Mouse (Mus musculus): ENCODE data around the gene Stat5a. TPM values are rescaled to one million over a fixed set of nuclear protein-coding genes. Genes with fewer than 3 reads are reported as not detected.

Stat5a gene
- total RNA-seq, 2 experiments from 2014 or later: 4.8 to 6.5 TPM

DNA sequence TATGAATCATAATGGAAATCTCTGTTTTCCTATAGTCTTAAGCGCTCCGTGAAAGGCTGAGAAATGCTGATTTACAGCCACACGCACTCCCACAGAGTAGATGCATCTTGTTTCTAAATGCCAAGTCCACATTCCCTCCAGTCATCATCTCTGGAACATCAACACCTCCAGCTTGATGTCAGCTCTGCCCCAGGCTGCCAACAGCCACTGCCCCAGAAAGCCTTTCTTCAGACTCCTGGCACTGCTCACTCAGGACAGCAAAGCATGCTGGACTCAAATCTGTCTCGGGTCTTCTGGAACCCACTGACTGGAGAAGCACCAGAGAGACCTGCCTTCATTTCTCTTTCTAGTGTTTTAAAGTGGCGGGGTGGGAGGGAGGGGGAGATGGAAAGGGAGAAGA is 33.3 kb downstream of the Stat5a start:
- no peak for ATAC-seq (replicated peaks; ENCODE audit: low FRiP score, poor library complexity, severe bottlenecking)

DNA sequence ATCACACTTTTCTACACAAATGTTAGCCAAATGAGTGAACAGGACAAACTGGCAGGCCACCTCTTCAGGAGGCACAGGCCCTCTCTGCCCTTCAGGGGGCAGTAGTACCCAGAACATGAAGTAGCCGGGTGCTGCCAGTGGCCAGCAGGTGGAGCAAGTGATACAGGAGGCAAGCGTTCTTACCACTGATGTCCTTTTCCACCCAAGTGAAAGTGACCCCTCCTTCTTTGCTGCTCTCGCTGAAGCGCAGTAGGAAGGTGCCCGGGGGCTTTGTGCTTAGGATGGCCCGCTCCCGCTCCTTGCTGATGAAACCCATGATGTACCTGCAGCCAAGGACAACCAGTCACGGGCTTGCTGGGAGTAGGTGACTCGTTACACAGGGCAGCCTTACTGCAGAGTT is 34.3 kb downstream of the Stat5a start:
- ATAC-seq (replicated peaks; ENCODE audit: low FRiP score, poor library complexity, severe bottlenecking): peak; percentile 93

DNA sequence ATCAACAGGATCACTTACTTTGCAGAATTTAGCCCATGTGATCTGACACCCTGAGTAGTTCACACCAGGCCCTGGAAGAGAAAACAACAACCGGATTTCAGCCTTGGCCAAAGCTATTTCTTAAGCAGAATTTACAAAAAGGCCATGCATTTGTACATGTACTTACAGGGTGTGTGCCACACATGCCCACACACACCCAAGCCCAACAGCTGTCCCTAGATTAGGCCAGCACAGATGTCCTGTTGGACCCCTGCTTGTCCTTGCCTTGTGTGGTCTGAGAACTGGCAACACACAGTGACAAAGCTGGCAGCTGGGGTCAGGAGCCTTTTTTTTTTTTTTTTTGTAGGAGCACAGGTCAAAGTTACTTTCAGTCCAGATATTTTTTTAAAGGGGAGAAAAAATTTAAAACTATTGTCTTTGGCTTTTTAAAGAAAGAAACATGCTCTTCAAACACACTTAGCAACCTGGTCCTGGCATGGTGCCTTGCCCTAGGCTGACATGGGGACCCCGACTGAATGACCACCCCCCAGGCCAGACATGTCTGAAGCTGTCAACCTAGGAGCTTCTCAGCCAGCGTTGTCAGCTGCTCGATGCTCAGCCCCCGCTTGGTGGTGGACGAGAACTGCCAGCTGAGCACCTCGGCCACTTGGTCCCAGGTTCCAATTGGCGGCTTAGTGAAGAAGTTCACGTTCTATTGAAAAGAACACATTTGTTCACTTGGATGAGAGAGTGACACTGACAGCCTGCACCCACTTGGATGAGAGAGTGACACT is 35.2 kb downstream of the Stat5a start:
- no peak for ATAC-seq (replicated peaks; ENCODE audit: low FRiP score, poor library complexity, severe bottlenecking)

DNA sequence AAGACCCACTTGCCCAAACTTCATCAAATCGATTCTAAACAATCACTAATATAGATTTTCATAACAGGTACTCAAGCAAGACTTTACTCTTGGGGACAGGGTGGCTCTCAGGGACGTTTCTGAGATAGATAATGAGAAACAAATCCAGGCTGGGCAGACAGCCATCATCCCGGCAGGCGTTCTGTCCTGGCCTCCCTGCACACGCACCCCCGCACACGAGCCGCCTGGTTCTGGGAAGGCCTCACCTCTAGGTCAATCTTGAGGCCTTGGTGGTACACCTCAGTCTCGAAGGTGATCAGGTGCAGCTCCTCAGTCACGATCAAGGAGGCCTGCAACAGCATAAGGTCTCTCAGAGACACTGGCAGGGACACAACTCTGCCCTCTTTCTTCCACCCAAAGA is 36.9 kb downstream of the Stat5a start:
- no peak for ATAC-seq (replicated peaks; ENCODE audit: low FRiP score, poor library complexity, severe bottlenecking)

DNA sequence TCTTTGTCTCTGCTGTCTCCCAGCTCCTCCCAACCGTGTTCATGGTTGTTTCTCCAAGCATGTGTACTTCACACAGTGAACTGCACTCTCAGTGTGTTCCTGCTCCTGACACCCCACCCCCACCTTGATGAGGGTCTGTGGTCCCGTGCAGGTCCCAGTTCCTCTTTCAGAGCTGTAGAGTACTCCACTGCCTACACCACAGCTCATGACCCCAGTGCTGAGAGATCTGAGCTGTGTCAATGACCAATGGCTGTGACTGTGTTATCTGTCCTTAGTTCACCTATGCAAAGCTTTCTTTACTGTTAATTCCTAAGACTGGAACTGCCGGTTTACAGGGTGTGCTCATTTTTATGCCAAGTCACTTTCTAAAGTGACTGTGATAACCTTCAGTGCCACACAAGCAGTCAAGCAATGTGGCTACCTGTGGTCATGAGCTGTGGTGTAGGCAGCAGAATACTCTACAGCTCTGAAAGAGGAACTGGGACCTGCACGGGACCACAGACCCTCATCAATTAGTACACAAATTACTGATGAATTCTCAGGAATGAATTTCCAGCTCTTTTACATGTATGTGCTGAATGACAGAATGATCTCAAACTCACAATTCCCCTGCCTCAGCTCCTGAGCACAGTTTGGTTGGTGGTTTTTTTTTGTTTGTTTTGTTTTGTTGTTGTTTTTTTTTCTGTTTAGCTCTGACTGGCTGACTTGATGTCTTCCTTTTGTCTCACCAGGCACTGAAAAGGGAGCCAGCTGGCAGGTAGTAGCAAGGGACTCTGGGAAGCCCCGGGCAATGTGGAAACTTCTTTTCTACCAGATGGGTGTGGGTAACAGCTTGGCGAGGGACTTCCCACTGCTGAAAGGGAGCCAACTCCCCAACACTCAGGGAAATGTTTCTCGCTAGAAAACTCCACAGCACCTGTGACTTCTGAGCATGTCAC is 38.4 kb downstream of the Stat5a start:
- no peak for ATAC-seq (replicated peaks; ENCODE audit: low FRiP score, poor library complexity, severe bottlenecking)

DNA sequence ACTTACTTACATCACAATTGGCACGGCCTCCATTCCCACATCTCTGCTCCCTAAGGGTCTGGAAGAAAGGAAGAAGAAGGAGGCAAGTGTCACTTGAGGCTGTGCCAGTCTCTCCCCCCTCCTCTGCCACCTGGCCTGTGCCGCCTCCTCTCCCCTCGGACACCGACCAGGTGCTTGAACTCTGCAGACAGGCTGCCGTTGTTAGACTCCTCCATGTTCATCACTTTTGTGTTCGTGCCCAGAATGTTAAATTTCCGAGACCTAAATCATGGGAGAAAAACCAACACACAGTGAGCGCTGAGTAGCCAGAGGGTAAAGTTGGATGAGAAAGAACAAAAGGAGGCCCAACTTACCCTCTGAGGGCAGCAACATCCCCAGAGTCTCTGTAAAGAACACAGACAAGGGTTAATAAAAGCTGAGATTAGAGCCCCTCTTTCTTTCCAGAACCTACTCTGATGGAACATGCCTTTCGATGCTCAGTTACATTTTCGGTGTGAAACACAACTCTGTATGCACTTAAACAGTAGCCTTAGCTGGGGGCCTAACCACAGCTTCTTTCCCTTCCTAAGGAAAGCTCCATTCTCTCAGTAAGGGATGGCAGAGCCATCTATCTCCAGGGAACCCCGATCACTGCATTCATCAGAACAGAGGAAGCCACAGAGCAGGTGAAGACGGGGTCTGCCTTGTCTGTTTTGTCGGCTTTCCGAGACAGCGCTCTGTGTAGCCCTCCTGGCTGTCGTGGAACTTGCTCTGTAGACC is 39.5 kb downstream of the Stat5a start:
- no peak for ATAC-seq (replicated peaks; ENCODE audit: low FRiP score, poor library complexity, severe bottlenecking)

DNA sequence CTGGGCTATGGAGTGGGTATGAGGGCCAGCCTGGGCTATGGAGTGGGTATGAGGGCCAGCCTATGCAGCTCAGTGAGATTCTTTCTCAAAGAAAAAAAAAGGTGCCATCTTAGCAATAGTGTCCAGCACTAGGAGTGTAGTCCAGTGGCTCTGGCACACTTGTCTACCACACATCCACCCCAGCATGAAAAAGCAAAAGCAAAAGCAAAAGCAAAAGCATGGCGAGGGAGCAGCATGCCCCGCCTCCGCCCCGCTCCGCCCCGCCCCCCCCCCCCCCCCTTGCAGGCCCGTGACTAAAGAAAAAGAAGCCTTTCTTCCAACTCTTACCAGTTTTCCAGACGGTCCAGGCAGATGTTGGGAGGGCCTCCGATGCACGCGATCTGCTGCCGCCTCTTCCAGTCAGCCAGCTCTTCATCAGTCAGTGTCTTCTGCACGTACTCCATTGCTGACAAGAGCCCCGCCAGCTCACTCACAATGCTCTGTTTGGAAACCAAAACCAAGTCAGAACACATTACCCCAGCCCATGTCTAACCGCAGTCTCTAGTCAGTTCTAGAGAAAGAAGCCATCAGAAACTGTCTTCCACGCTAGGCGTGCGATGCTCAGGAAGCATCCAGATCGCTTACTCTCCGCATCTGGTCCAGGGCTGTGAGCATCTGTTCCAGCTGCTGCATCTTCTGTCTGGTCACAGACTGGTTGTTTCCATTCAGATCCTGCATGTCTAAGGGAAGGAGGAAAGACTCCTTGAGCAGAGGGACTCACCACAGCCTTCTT is 45.6 kb downstream of the Stat5a start:
- ATAC-seq (replicated peaks; ENCODE audit: low FRiP score, poor library complexity, severe bottlenecking): peak; percentile 42; the same call in 1 of the 2 replicates

DNA sequence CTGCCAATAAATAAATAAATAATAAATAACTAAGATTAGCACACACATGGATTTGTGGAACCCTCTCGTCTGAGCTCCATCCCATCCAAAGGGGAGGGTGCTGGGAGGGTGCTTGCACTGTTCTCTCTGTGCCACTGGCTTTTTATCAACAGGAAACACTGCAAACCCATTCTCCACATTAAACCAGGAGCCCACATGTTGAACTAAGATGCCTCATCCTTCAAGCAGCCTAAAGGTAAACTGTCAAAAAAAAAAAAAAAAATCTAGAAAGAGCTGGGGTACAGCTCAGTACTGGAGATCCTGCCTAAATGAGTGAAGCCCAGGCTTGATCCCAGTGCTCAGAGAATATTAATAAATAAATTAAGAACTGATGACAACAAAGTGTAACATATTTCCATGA is 46.8 kb downstream of the Stat5a start:
- no peak for ATAC-seq (replicated peaks; ENCODE audit: low FRiP score, poor library complexity, severe bottlenecking)

DNA sequence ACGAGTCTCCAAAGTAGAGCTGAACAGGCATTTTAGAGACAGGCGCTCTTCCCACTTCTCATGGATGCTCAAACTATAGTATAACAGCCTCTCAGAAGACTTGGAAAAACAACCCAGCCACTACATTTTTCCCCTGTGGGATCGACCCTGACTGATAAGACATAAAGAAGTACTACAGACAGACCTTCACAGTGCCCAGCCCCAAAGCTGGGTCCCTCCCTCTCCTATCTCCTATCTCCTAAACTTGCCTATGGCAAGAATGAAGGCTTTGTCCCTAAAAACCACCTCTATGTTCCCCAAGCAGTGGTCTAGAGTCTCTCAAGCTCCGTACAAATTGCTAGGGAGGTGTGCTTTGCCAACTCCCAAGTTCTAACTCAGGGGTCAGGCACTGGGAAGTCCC is 47.7 kb downstream of the Stat5a start:
- ATAC-seq (replicated peaks; ENCODE audit: low FRiP score, poor library complexity, severe bottlenecking): no peak

DNA sequence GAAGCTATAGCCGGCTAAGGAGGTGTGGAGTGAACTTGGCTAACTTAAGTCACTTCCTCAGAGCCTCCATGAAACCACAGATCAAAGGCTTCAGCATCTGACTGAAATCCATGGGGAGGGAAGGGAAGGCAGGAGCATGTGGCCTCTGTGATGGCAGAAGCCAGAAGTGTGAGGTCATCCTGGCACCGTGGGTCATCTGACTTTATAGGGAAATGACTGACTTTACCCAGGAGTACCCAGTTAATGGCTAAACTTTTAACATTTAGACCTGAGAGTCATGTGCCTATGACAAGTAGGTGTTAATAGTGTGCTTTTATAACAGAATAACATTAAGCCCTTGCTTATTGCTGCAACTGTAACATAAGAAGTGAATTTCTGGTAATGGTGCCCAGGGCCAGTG is 49.0 kb downstream of the Stat5a start:
- ATAC-seq (replicated peaks; ENCODE audit: low FRiP score, poor library complexity, severe bottlenecking): no peak

DNA sequence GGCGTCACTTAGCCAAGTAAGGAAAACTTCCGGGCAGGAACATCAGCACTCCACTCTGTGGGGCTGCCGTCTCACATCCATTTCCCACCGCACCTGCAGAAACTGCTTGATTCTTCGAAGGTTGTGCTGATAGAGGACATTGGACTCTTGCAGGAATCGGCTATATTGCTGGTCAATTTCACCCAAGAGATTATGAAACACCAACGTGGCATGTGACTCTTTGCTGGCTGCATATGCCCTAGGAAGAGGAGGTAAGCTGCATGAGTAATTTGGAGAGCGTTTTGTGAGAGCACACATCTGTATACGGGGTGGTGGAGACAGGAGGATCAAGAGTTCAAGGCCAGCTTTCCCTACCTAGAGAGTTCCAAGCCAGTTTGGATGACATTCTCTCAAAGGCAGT is 49.4 kb downstream of the Stat5a start:
- no peak for ATAC-seq (replicated peaks; ENCODE audit: low FRiP score, poor library complexity, severe bottlenecking)

DNA sequence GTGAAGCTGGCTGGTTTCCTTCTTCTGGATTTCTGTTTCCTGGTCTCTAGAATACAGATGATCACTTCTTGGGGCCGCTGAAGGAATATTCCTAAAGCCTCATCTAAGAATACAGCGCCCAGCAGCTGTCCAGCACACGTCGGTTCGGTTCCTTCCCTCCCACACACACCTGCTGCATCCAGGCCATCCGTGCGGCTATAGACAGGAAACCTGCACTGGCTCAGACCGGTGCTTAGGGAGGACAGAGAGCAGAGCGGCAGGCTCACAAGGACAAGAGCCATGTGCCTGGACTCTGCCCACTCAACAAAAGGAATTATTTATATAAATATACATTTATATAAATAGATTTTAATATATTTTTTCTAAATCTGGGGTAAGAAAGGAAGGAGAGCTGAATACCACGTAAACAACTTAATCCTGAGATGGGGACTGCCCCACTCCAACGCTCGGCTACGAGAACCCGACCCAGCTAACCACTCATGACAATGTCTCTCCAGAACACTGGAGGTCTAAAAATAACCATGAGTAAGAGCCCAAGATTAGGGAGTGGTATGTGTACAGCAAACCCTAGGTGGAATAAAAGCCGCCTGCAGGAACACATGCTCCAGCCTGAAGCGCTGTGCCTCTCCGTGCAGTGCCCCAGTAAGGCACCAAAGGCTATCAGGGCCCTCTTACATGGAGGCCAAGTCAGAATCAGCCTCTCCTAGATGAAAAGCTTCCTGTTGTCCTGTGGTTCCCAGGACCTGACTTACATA is 53.4 kb downstream of the Stat5a start:
- ATAC-seq (replicated peaks; ENCODE audit: low FRiP score, poor library complexity, severe bottlenecking): no peak

DNA sequence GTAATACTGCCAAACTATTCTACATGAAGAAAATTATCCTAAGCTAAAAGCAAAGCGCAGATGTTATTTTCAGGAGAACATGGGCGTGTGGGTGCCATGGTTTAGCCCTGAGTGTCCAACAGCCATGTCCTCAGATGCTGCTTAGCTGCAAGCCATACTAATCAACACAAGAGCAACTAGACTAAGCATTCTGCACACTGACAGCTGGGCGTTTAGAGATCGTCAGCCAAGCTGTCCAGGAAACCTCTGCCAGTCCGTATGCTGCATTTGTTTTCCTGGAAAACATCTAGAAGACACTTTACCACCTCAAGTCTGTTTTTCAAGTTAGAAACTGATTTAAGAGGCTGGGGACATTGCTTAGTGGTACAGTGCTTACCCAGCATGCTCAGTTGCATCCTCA is 55.3 kb downstream of the Stat5a start:
- ATAC-seq (replicated peaks; ENCODE audit: low FRiP score, poor library complexity, severe bottlenecking): no peak

DNA sequence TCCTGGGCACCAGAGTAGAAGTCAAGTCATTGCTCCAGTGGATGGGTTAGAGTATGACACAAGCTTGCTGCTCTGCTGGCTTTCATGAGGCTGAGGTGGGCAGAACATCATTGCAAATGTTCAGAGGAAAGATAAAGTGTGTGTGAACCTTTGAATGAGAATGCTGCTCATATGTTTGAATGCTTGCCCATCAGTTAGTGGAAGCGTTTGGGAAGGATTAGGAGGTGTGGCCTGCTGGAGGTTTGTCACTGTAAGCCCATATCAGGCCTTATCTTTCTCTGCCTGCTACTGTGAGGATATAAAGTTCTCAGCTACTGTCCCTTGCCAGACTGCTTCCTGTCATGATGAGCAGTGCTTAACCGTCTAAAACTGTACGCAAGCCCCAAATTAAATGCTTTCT is 55.9 kb downstream of the Stat5a start:
- no peak for ATAC-seq (replicated peaks; ENCODE audit: low FRiP score, poor library complexity, severe bottlenecking)

DNA sequence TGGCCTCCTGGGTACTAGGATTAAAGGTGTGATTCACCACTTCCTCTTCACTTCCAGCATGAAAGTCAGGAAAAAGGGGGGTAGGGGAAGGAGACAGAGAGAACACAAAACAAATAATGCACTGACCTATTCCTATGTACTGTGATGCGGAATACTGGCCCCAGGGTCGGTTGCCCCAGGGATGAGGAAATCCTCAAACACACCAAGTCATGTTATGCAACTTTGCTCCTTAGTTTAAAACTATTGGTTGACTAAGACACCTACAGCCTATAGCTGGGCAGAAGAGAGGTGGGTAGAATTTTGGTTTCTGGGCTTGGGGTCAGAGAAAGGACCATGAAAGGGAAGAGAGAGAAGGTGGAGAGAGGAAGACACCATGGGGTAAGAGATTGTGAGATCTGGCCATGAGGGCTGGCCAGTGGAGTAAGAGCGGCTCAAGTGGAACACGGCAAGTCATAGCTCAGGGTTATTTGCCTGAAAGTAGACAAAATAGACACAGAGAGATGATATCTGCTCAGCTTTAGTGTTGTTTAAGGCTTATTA is 57.4 kb downstream of the Stat5a start:
- ATAC-seq (replicated peaks; ENCODE audit: low FRiP score, poor library complexity, severe bottlenecking): no peak

DNA sequence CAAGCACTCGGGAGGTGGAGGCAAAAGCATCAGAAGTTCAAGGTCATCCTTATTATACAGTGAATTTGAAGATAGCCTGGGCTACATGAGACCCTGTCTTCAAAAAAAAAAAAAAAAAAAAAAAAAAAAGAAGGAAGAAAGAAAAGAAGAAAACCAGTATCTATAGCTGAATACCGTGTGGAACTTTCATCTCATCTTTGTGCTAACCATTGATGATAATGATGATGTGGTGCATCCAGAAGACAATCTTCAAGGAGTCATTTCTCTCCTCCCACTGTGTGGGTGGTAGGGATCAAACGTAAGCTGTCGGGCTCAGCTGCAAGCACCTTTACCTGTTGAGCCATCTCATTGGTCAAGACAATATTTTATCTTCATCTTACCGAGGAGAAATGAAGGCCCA is 58.9 kb downstream of the Stat5a start:
- no peak for ATAC-seq (replicated peaks; ENCODE audit: low FRiP score, poor library complexity, severe bottlenecking)

DNA sequence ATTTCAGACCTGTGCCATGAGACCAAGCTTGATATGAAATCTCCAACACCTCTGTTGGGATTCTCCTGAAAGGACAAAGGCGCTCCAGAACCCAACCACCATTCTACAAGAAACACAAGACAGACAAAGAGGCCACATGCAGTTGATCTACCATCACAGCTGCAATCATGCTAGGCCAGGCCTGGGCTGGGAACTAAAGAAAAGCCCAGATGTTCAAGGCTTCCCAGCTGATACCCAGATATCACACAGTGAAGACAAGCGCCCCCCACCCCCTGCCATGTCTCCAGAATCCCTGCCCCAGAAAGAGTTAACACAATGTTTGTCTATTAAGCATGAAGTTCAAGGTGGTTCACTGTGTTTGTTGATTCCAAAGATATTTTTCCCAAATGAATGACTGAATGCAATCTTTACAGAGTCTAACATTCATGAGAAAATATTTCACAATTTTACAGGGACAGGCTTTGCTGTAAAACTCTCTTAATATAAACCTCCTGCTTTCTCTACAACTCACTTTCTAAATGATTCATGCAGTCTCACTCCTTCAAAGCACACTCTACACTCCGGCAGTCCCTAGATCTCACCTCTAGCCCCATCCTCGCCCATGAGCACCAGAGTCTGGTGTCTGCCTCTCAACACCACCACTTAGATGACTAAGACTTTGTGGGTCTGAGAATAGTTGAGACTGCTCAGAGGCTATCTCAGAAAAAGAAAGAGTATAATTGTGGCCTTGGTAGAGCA is 61.9 kb downstream of the Stat5a start:
- ATAC-seq (replicated peaks; ENCODE audit: low FRiP score, poor library complexity, severe bottlenecking): no peak

DNA sequence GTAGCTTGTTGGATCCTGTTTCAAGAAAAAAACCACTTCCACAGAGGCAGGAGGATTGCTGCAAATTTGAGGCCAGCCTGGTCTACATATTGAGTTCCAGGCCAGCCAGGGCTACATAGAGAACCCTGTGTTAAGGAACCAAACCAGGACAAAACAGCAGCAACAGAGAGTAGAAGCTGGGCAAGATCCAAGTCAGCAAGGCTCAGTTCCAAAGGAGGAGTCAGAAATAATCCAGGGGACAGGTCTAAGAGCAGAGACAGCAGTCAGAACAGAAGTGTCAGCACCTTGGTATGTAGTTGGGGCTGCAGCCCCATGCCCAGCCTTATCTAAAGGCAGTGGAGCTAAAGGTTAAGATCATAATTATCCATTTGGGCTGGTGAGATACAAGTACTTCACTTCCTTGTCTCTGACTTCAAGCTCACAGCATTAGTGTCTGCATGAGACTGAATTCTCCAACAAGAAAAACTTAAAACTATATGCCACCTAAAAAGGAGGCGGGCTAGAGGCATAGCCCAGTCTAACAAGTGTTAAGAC is 65.3 kb downstream of the Stat5a start:
- ATAC-seq (replicated peaks; ENCODE audit: low FRiP score, poor library complexity, severe bottlenecking): no peak
